Mouse (Mus musculus) CH12.LX (cell line): ENCODE data around the gene Spata21.

ENCODE experiments used
- CTCF ChIP-seq, 2 experiments: IDR thresholded peaks in 1 of 2; conservative IDR thresholded peaks in 1 of 2; 2 replicates each; pipeline ENCODE4 v1.5.1; 2011 to 2012; ENCODE audit warnings: low read depth in 2 of 2, low read length in 2 of 2, improper control_type of control experiment in 1 of 2, inconsistent platforms in 1 of 2, mild to moderate bottlenecking in 1 of 2, moderate library complexity in 1 of 2
- E2F4 ChIP-seq: IDR thresholded peaks from 2 replicates; pipeline ENCODE4 v1.6.1; 2011; ENCODE audit warnings: low read depth, low read length, improper control_type of control experiment; ENCODE audit not compliant: insufficient replicate concordance
- ELF1 ChIP-seq: IDR thresholded peaks from 2 replicates; pipeline ENCODE4 v1.6.1; 2014; ENCODE audit warnings: low read depth, mild to moderate bottlenecking, inconsistent platforms, low read length, improper control_type of control experiment
- GABPA ChIP-seq: IDR thresholded peaks from 2 replicates; pipeline ENCODE4 v1.6.1; 2012; ENCODE audit warnings: low read depth, low read length, improper control_type of control experiment, inconsistent platforms; ENCODE audit not compliant: insufficient replicate concordance
- MAFK ChIP-seq: IDR thresholded peaks from 2 replicates; pipeline ENCODE4 v1.6.1; 2011; ENCODE audit warnings: low read length, improper control_type of control experiment; ENCODE audit not compliant: insufficient replicate concordance
- MAX ChIP-seq: IDR thresholded peaks from 2 replicates; pipeline ENCODE4 v1.6.1; 2011; ENCODE audit warnings: low read length, improper control_type of control experiment
- MAZ ChIP-seq: IDR thresholded peaks from 2 replicates; pipeline ENCODE4 v1.6.1; 2012; ENCODE audit warnings: low read depth, mild to moderate bottlenecking, inconsistent platforms, low read length, improper control_type of control experiment, moderate library complexity
- MXI1 ChIP-seq: IDR thresholded peaks from 2 replicates; pipeline ENCODE4 v1.6.1; 2011; ENCODE audit warnings: mild to moderate bottlenecking, low read depth, low read length, improper control_type of control experiment
- NELFE ChIP-seq: IDR thresholded peaks from 2 replicates; pipeline ENCODE4 v1.6.1; 2011; ENCODE audit warnings: low read depth, low read length, improper control_type of control experiment
- POLR2A ChIP-seq: IDR thresholded peaks from 2 replicates; pipeline ENCODE4 v1.6.1; 2011; ENCODE audit warnings: low read depth, mild to moderate bottlenecking, improper control_type of control experiment, low read length
- POLR2AphosphoS2 ChIP-seq: IDR thresholded peaks from 2 replicates; pipeline ENCODE4 v1.6.1; 2011; ENCODE audit warnings: low read depth, low read length, improper control_type of control experiment
- RAD21 ChIP-seq: IDR thresholded peaks from 2 replicates; pipeline ENCODE4 v1.6.1; 2011; ENCODE audit warnings: low read depth, mild to moderate bottlenecking, low read length, improper control_type of control experiment, moderate library complexity

- no peak for TF ChIP-seq RAD21
- no peak for TF ChIP-seq CTCF (conservative IDR thresholded peaks at IDR 0.05 in 1 of 2, IDR thresholded peaks at IDR 0.05 in 1 of 2; ENCODE audit: low read depth in 2 of 2, low read length in 2 of 2)
- TF ChIP-seq MAX = no peak
- no peak for TF ChIP-seq POLR2A
- TF ChIP-seq MXI1 = no peak
- TF ChIP-seq POLR2AphosphoS2 = no peak
- TF ChIP-seq ELF1 = no peak
- TF ChIP-seq MAZ = no peak
- TF ChIP-seq MAFK = no peak
- TF ChIP-seq GABPA = no peak
- TF ChIP-seq NELFE = no peak
- no peak for TF ChIP-seq E2F4
These were observed 26.4 kb downstream of the Spata21 start for GRCm38 (mm10) chr4:141114521-141114981.
